Mouse (Mus musculus): ENCODE results near the gene Tenm4.

Gene Tenm4

GRCm38 (mm10) chr7:96474560-96475089, 303.6 kb downstream of the Tenm4 start:
- in situ Hi-C loops (cut with MboI, MseI): no loop called here

GRCm38 (mm10) chr7:96476987-96477613, 306.1 kb downstream of the Tenm4 start:
- in situ Hi-C loops (cut with MboI, MseI): no loop called here

GRCm38 (mm10) chr7:96479139-96479538, 308.1 kb downstream of the Tenm4 start:
- in situ Hi-C loops (cut with MboI, MseI): no loop called here

GRCm38 (mm10) chr7:96480351-96480983, 309.4 kb downstream of the Tenm4 start:
- in situ Hi-C loops (cut with MboI, MseI): no loop called here

- in situ Hi-C loops (cut with MboI, MseI): no loop called here
Observed at GRCm38 (mm10) chr7:96482953-96483352, 311.9 kb downstream of the Tenm4 start.

GRCm38 (mm10) chr7:96484006-96484581, 313.0 kb downstream of the Tenm4 start:
- in situ Hi-C loops (cut with MboI, MseI): no loop called here

- in situ Hi-C loops (cut with MboI, MseI): no loop called here
Observed at GRCm38 (mm10) chr7:96489348-96490076, 318.5 kb downstream of the Tenm4 start.

- in situ Hi-C loops (cut with MboI, MseI): no loop called here
Observed at GRCm38 (mm10) chr7:96491896-96492295, 320.9 kb downstream of the Tenm4 start.

- in situ Hi-C loops (cut with MboI, MseI): no loop called here
Observed at GRCm38 (mm10) chr7:96492696-96493095, 321.6 kb downstream of the Tenm4 start.

GRCm38 (mm10) chr7:96494057-96494456, 323.0 kb downstream of the Tenm4 start:
- in situ Hi-C loops (cut with MboI, MseI): no loop called here

GRCm38 (mm10) chr7:96500108-96500507, 329.1 kb downstream of the Tenm4 start:
- in situ Hi-C loops (cut with MboI, MseI): no loop called here

GRCm38 (mm10) chr7:96500797-96501196, 329.8 kb downstream of the Tenm4 start:
- in situ Hi-C loops (cut with MboI, MseI): no loop called here

GRCm38 (mm10) chr7:96502321-96502973, 331.4 kb downstream of the Tenm4 start:
- in situ Hi-C loops (cut with MboI, MseI): no loop called here

- in situ Hi-C loops (cut with MboI, MseI): no loop called here
Observed at GRCm38 (mm10) chr7:96505538-96505937, 334.5 kb downstream of the Tenm4 start.

GRCm38 (mm10) chr7:96507046-96507445, 336.0 kb downstream of the Tenm4 start:
- in situ Hi-C loops (cut with MboI, MseI): no loop called here

GRCm38 (mm10) chr7:96510396-96510795, 339.4 kb downstream of the Tenm4 start:
- in situ Hi-C loops (cut with MboI, MseI): no loop called here

- in situ Hi-C loops (cut with MboI, MseI): no loop called here
Observed at GRCm38 (mm10) chr7:96511018-96511609, 340.1 kb downstream of the Tenm4 start.

GRCm38 (mm10) chr7:96511953-96512511, 341.0 kb downstream of the Tenm4 start:
- in situ Hi-C loops (cut with MboI, MseI): no loop called here

GRCm38 (mm10) chr7:96519216-96519615, 348.2 kb downstream of the Tenm4 start:
- in situ Hi-C loops (cut with MboI, MseI): no loop called here

GRCm38 (mm10) chr7:96521956-96522355, 350.9 kb downstream of the Tenm4 start:
- in situ Hi-C loops (cut with MboI, MseI): no loop called here

GRCm38 (mm10) chr7:96523673-96524072, 352.6 kb downstream of the Tenm4 start:
- in situ Hi-C loops (cut with MboI, MseI): no loop called here

Measured in T-helper 2 cell (primary cell).